Mouse (Mus musculus): ENCODE data around the gene Gm6377. TPM values are rescaled to one million over a fixed set of nuclear protein-coding genes. Genes with fewer than 3 reads are reported as not detected.

Gm6377 gene
- polyA plus RNA-seq, 1 experiment from 2014 or later, result not detected

GRCm38 (mm10) chrX:109235383-109236036, 39.0 kb downstream of the Gm6377 start:
- WGBS, result 89% methylated on average over 3 of the region's 3 CpGs

DNA sequence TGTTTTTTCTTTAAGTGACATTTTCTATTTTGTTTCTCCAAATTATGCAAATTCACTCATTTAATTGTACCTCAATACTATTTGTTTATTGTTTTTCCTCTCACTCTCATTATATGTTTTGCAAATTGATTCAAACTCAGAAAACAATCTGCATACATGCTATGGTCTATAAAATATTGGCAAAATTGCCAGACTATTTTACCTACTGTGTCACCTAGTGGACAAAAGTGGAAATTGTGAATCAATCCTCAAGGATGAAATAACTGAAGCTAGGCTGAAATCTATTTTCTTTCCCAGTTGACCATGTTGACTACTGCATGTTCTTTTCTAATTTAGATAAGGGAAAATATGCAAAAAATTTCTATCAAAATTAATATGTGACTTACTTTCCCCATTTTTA, 41.6 kb downstream of the Gm6377 start:
- Histone ChIP-seq H3K9ac (replicated peaks) (no peak overlapping the region), H3K4me1 (no peaks in the 10 kb centered on the region), H3K4me3 (no peak overlapping the region), H3K27ac (replicated peaks) (no peak overlapping the region), H3K4me2 (replicated peaks) (no peak overlapping the region), H3K36me3 (no peaks in the 10 kb centered on the region), H3K27me3 (no peaks in the 10 kb centered on the region), H3K9me3 (no peaks in the 10 kb centered on the region)
- ATAC-seq (replicated peaks), result no peak

More at GRCm38 (mm10) chrX:109235383-109236036, 39.0 kb downstream of the Gm6377 start:
- Histone ChIP-seq H3K4me1 (no peaks in the 10 kb centered on the region), H3K27ac (replicated peaks) (no peak overlapping the region), H3K4me3 (no peak overlapping the region), H3K27me3 (no peaks in the 10 kb centered on the region), H3K4me2 (replicated peaks) (no peak overlapping the region), H3K9me3 (no peaks in the 10 kb centered on the region), H3K36me3 (no peaks in the 10 kb centered on the region), H3K9ac (replicated peaks) (no peak overlapping the region)
- no peak for ATAC-seq (replicated peaks)

Other genes starting within 250 kb of the Gm6377 start
- 19.7 and 21.0 TPM in 2 replicates for gene Hmgn5, start 183.4 kb upstream of the Gm6377 start, polyA plus RNA-seq (2015; fragmentation: Nextera tagmentation; extraction: Ambion mirVana)
- 271 and 273 TPM in 2 replicates for gene Sh3bgrl, start 101.4 kb upstream of the Gm6377 start, polyA plus RNA-seq (2015; fragmentation: Nextera tagmentation; extraction: Ambion mirVana)